Mouse (Mus musculus): Measurements from ENCODE around the gene Hal. TPM values are rescaled to one million over a fixed set of nuclear protein-coding genes. Genes with fewer than 3 reads are reported as not detected.

Gene Hal
- polyA plus RNA-seq (2015; fragmentation: Nextera tagmentation; extraction: Ambion mirVana): 0.14 and 0.21 TPM in 2 replicates

DNA sequence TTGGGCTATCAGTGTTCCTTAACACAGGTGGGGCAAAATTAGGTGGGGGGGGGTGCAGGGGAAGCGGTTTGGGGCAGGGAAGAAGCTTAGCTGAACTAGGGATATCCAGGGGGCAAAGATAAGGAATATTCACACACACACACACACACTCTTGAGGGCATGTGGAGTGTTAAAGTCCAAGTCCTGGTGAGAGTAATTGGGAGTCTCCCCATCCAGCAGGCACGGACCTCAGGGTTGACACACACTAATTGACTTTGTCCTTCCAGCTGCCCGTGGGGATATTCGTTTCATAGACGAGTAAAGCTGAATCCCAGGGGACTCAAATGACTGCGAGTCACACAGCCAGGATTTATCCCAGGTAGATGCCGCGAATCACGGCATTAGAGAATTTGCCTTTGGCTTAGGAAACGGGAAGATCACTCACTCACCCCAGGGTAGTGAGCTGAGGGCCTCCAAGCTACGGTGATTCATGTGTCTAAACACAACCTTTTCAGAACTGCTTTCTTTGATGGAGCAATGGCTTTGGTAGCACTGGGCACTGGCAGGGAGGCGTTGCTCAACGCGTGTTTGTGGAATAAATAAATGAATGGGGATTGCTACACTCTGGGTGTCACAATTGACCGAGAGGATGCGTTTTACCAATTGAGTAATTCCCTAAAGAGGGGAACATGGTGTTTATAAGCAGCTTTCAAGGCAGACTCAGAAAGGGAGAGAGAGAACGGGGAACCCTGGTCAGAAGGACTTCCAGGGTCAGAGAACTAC lies at the start of gene Hal:
Gene Hal (plus strand): TSS at position 703 of the 762 bp plus-strand sequence.
- H3K27me3 ChIP-seq: no peaks in the 10 kb centered on the region
- 60% methylated on average over 17 of the region's 17 CpGs for WGBS
- H3K36me3 ChIP-seq: peaks cover 19% of the 10 kb centered on the region
- H3K4me3 ChIP-seq (replicated peaks): no peak within 1 kb of the TSS
- no peak within 1 kb of the TSS for H3K4me2 ChIP-seq
- H3K9me3 ChIP-seq (replicated peaks): no peaks in the 10 kb centered on the region
- no peak for ATAC-seq (replicated peaks; ENCODE audit: low FRiP score)
- H3K4me1 ChIP-seq: peaks cover 11% of the 10 kb centered on the region
- H3K27ac ChIP-seq: no peak within 1 kb of the TSS
- no peak within 1 kb of the TSS for H3K9ac ChIP-seq

- no peak for ATAC-seq (replicated peaks; ENCODE audit: low FRiP score)
- 87% methylated on average over 6 of the region's 6 CpGs for WGBS
Observed at GRCm38 (mm10) chr10:93441501-93441900, 47.1 kb upstream of the Hal start.

GRCm38 (mm10) chr10:93442183-93442582 lies 46.4 kb upstream of the Hal start:
- H3K4me1 ChIP-seq: peaks cover 11% of the 10 kb centered on the region
- H3K4me3 ChIP-seq (replicated peaks): no peak overlapping the region
- ATAC-seq (replicated peaks; ENCODE audit: low FRiP score): no peak
- H3K9me3 ChIP-seq (replicated peaks): no peaks in the 10 kb centered on the region
- no peak overlapping the region for H3K4me2 ChIP-seq
- WGBS: 86% methylated on average over 3 of the region's 3 CpGs
- H3K36me3 ChIP-seq: no peaks in the 10 kb centered on the region
- H3K27ac ChIP-seq: no peak overlapping the region
- no peak overlapping the region for H3K9ac ChIP-seq
- no peaks in the 10 kb centered on the region for H3K27me3 ChIP-seq

More at GRCm38 (mm10) chr10:93441501-93441900, 47.1 kb upstream of the Hal start:
- H3K27me3 ChIP-seq: no peaks in the 10 kb centered on the region
- no peak overlapping the region for H3K4me2 ChIP-seq
- no peak overlapping the region for H3K27ac ChIP-seq
- no peak overlapping the region for H3K9ac ChIP-seq
- H3K4me3 ChIP-seq (replicated peaks): no peak overlapping the region
- peaks cover 15% of the 10 kb centered on the region for H3K4me1 ChIP-seq
- H3K9me3 ChIP-seq (replicated peaks): no peaks in the 10 kb centered on the region
- H3K36me3 ChIP-seq: no peaks in the 10 kb centered on the region

GRCm38 (mm10) chr10:93444407-93444806 lies 44.2 kb upstream of the Hal start:
- ATAC-seq (replicated peaks; ENCODE audit: low FRiP score): no peak
- no peak overlapping the region for H3K4me2 ChIP-seq
- 72% methylated on average over 9 of the region's 9 CpGs for WGBS
- no peaks in the 10 kb centered on the region for H3K27me3 ChIP-seq
- H3K9ac ChIP-seq: no peak overlapping the region
- 0 out of 2 replicates have a peak, but pooled peaks cover 6% of the 10 kb centered on the region for H3K4me1 ChIP-seq
- no peaks in the 10 kb centered on the region for H3K36me3 ChIP-seq
- no peaks in the 10 kb centered on the region for H3K9me3 ChIP-seq (replicated peaks)
- no peak overlapping the region for H3K4me3 ChIP-seq (replicated peaks)
- no peak overlapping the region for H3K27ac ChIP-seq

GRCm38 (mm10) chr10:93447398-93447797 lies 41.2 kb upstream of the Hal start:
- Histone ChIP-seq H3K4me1 (peaks cover 11% of the 10 kb centered on the region; the same call in 1 of the 2 replicates), H3K27me3 (no peaks in the 10 kb centered on the region), H3K36me3 (no peaks in the 10 kb centered on the region), H3K9me3 (replicated peaks) (no peaks in the 10 kb centered on the region), H3K4me2 (no peak overlapping the region), H3K4me3 (replicated peaks) (no peak overlapping the region), H3K27ac (no peak overlapping the region), H3K9ac (no peak overlapping the region)
- ATAC-seq (replicated peaks; ENCODE audit: low FRiP score): no peak
- WGBS: 62% methylated on average over 10 of the region's 10 CpGs

DNA sequence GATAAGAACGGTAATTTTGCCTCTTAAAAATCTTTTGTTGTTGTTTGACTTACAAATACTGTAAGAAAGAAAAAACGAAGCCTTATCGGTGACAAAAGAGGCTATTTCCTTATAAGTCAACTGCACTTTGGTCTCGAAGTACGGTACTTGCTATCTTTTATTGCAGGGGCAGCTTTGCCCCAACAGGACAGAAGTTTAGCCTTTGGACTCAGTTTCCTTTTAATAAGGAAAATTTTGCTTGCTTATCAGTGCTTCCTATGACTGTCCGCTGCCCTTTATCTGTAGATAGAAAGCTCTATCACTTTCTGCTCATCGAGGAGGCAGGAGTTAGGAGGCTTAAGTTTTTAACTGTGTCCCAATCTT lies 33.9 kb upstream of the Hal start:
- Histone ChIP-seq H3K36me3 (peaks cover under 1% of the 10 kb centered on the region; the same call in 1 of the 2 replicates), H3K4me1 (peaks cover 21% of the 10 kb centered on the region), H3K27ac (no peak overlapping the region), H3K4me2 (peak overlapping the region; percentile 78), H3K27me3 (no peaks in the 10 kb centered on the region), H3K9me3 (replicated peaks) (no peaks in the 10 kb centered on the region), H3K4me3 (replicated peaks) (peak overlapping the region; percentile 85), H3K9ac (peak overlapping the region; percentile 3; the same call in 1 of the 2 replicates)
- WGBS: 48% methylated on average over 7 of the region's 7 CpGs
- ATAC-seq (replicated peaks; ENCODE audit: low FRiP score): no peak

- Histone ChIP-seq H3K36me3 (peaks cover 54% of the 10 kb centered on the region), H3K4me1 (peaks cover 8% of the 10 kb centered on the region; the same call in 1 of the 2 replicates), H3K4me2 (no peak overlapping the region), H3K4me3 (replicated peaks) (no peak overlapping the region), H3K9ac (no peak overlapping the region), H3K9me3 (replicated peaks) (no peaks in the 10 kb centered on the region), H3K27ac (no peak overlapping the region), H3K27me3 (no peaks in the 10 kb centered on the region)
- WGBS: 77% methylated on average over 11 of the region's 11 CpGs
- ATAC-seq (replicated peaks; ENCODE audit: low FRiP score): no peak
Observed at GRCm38 (mm10) chr10:93460106-93460505, 28.5 kb upstream of the Hal start.

DNA sequence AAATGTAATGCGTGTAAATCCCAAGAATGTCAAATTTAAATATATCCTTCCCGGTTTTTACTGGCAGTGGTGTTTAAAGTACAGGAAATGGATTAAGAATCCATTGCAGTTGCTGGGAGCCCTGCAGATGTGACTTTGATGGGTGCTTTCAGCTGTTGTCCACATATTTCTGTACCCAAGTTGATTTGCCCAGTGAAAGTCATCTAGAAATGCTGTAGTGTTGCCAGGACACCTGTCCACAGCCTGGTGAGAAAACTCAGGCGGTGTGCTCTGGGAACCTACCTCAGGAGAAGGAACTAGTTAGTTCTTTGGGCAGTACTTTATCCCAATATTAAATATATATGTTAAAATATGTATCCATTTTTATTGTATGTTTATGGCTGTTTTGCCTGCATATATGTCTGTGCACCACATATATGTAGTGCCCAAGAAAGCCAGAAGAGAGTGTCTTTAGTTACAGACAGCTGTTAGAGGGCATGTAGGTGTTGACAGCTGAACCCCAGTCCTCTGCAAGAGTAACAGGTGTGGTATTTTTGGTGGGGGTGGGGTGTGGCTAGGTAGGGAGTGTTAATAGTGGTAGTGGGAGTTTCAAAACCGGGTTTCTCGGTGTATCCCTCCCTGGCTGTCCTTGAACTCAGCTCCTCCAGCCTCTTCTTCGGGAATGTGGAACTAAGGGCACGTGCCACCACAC lies 25.7 kb upstream of the Hal start:
- H3K36me3 ChIP-seq: peaks cover 80% of the 10 kb centered on the region
- no peak overlapping the region for H3K4me2 ChIP-seq
- H3K9me3 ChIP-seq (replicated peaks): no peaks in the 10 kb centered on the region
- H3K4me1 ChIP-seq: no peaks in the 10 kb centered on the region
- H3K9ac ChIP-seq: no peak overlapping the region
- H3K4me3 ChIP-seq (replicated peaks): no peak overlapping the region
- ATAC-seq (replicated peaks; ENCODE audit: low FRiP score): no peak
- H3K27me3 ChIP-seq: no peaks in the 10 kb centered on the region
- 87% methylated on average over 7 of the region's 7 CpGs for WGBS
- H3K27ac ChIP-seq: no peak overlapping the region

- WGBS: 93% methylated on average over 13 of the region's 13 CpGs
Observed at GRCm38 (mm10) chr10:93463611-93464010, 25.0 kb upstream of the Hal start.

GRCm38 (mm10) chr10:93467259-93467658 lies 21.3 kb upstream of the Hal start:
- Histone ChIP-seq H3K36me3 (peaks cover 87% of the 10 kb centered on the region), H3K4me3 (replicated peaks) (no peak overlapping the region), H3K27ac (no peak overlapping the region), H3K9me3 (replicated peaks) (no peaks in the 10 kb centered on the region), H3K9ac (no peak overlapping the region), H3K4me1 (no peaks in the 10 kb centered on the region), H3K27me3 (no peaks in the 10 kb centered on the region), H3K4me2 (no peak overlapping the region)
- no peak for ATAC-seq (replicated peaks; ENCODE audit: low FRiP score)
- WGBS: 93% methylated on average over 4 of the region's 4 CpGs

More at GRCm38 (mm10) chr10:93463611-93464010, 25.0 kb upstream of the Hal start:
- H3K4me2 ChIP-seq: no peak overlapping the region
- no peaks in the 10 kb centered on the region for H3K4me1 ChIP-seq
- no peak overlapping the region for H3K9ac ChIP-seq
- H3K4me3 ChIP-seq (replicated peaks): no peak overlapping the region
- no peak for ATAC-seq (replicated peaks; ENCODE audit: low FRiP score)
- peaks cover 83% of the 10 kb centered on the region for H3K36me3 ChIP-seq
- H3K27ac ChIP-seq: no peak overlapping the region
- no peaks in the 10 kb centered on the region for H3K9me3 ChIP-seq (replicated peaks)
- no peaks in the 10 kb centered on the region for H3K27me3 ChIP-seq

GRCm38 (mm10) chr10:93467791-93468190 lies 20.8 kb upstream of the Hal start:
- H3K36me3 ChIP-seq: peaks cover 87% of the 10 kb centered on the region
- ATAC-seq (replicated peaks; ENCODE audit: low FRiP score): no peak
- no peaks in the 10 kb centered on the region for H3K9me3 ChIP-seq (replicated peaks)
- no peak overlapping the region for H3K4me2 ChIP-seq
- H3K27me3 ChIP-seq: no peaks in the 10 kb centered on the region
- WGBS: 93% methylated on average over 3 of the region's 3 CpGs
- no peak overlapping the region for H3K9ac ChIP-seq
- H3K27ac ChIP-seq: no peak overlapping the region
- H3K4me1 ChIP-seq: no peaks in the 10 kb centered on the region
- H3K4me3 ChIP-seq (replicated peaks): no peak overlapping the region

GRCm38 (mm10) chr10:93471415-93471814 lies 17.2 kb upstream of the Hal start:
- Histone ChIP-seq H3K9me3 (replicated peaks) (no peaks in the 10 kb centered on the region), H3K27me3 (no peaks in the 10 kb centered on the region), H3K27ac (no peak overlapping the region), H3K36me3 (peaks cover 87% of the 10 kb centered on the region), H3K4me1 (no peaks in the 10 kb centered on the region), H3K4me3 (replicated peaks) (no peak overlapping the region), H3K4me2 (no peak overlapping the region), H3K9ac (no peak overlapping the region)
- WGBS: 46% methylated on average over 11 of the region's 11 CpGs
- ATAC-seq (replicated peaks; ENCODE audit: low FRiP score): 0 out of 2 replicates have a peak, but pooled peaks have one; percentile 18
